Mouse (Mus musculus): ENCODE data around the gene Zfp62.

Zfp62 gene

GRCm38 (mm10) chr11:49205080-49205590 is 2.0 kb downstream of the Zfp62 start:
- no peak for DNase-seq

- DNase-seq = no peak
These were observed 4.4 kb downstream of the Zfp62 start for GRCm38 (mm10) chr11:49207495-49207894.

DNA sequence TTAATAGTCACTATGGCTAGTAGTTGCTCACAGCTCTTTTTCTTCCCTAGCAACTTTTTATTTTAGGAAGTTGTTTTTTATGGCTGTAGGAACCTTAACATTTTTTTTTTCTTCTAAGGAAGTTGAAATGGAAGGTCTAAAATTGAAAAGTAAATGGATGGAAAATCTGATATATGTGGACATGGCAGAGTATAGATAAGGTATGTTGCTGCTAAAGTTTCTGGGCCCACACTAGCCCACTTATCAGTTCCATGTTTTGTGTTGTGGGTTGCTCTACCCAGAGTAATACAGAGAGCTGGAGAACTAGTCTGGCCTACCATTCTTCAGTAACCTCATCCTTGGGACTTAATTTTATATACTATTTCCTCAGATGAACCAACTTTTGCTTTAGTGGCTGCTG is 9.5 kb downstream of the Zfp62 start:
- DNase-seq = no peak

GRCm38 (mm10) chr11:49213505-49213904 is 10.4 kb downstream of the Zfp62 start:
- DNase-seq = peak in 1 of 2 experiments; percentile 47

- DNase-seq = no peak
These were observed 16.2 kb downstream of the Zfp62 start for GRCm38 (mm10) chr11:49219271-49219670.

DNA sequence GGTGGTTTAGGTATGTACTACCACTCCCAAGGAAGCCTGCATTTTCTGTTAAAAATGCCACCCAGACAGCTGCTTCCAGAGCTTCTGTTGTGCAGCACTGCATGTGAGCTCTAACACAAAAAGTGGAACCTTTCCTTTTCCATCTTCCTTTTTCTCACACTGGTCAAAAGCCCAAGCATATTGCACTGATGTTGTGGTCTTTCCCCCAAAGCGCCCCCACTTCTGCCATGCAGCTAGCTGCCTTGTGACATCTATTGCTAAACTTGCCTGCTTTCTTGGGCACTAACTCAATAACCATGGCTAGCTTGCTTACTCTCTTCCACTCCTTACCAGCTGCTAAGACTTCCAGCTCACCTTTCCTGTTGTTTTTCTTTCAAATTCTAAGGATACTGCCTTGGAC is 21.4 kb downstream of the Zfp62 start:
- DNase-seq = no peak

DNA sequence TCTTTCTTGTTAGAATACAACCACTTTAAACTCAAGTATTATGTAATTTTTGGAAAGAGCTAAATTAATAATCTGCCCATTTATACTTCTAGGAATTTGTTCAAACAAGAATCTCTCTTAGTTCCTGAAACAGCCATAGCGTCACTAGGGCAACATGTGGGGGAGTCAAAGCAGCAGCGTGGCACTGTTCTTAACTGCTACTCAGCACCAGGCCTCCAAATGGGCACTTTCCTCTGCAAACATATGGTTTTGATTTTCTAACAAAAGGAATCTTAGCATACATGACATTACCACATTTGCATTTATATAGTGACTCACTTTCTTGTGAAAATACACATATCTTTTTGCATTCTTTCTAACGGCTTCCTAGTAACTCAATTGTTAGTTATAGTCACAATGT is 29.7 kb downstream of the Zfp62 start:
- DNase-seq = no peak

DNA sequence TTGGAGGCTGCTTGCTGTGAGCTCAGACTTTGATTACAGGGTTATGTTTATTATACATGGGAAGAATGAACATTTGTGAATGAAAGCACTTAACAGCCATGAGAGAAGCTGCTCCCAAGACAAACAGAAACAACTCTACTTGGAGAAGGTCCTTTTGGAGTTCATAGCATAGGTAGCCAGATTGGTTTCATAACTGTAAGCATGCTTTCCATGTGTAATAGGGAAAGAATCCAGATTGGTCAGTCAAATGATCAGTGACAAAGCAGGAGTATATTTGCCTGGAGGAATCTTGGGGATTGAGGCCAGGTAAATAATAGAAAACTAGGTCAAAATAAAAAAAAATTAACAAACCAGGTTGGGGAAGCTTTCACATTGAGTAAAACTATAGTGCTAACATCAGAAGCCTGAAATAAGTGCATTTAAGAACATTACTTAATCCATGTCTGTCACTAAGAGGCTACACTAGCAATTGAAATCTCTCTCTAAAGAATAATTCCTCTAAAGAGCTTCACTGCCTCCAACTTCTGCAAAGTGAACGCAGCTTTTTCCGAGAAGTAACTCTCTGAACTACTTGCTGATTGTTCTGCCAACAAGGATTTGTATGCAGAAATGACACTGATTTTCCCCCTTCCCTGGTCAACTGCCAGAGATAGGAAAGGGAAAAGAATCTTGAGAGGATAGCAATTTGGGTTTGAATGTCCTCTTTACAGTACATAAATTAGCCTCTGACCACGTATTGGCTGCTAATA is 32.5 kb downstream of the Zfp62 start:
- DNase-seq = no peak

- no peak for DNase-seq
These were observed 33.8 kb downstream of the Zfp62 start for GRCm38 (mm10) chr11:49236891-49237290.

GRCm38 (mm10) chr11:49237532-49237931 is 34.4 kb downstream of the Zfp62 start:
- no peak for DNase-seq

DNA sequence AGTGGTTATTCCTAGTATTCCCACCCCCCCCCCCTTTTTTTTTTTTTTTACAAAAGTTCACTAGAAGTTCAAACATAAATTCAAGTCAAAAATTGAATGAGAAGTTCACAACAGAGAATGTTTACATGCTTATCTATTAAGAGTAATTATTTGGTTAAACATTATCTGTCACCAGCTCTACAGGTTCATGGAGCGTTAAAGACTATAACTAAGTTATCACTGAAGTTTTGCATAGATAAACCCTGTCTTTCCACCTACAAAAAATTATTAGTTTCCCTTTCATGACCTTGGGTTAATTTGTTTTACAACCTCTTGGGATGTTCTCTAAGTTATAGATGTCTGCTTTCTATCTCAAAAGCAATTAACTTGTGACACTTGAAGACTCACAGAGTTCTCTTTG is 37.2 kb downstream of the Zfp62 start:
- no peak for DNase-seq

DNA sequence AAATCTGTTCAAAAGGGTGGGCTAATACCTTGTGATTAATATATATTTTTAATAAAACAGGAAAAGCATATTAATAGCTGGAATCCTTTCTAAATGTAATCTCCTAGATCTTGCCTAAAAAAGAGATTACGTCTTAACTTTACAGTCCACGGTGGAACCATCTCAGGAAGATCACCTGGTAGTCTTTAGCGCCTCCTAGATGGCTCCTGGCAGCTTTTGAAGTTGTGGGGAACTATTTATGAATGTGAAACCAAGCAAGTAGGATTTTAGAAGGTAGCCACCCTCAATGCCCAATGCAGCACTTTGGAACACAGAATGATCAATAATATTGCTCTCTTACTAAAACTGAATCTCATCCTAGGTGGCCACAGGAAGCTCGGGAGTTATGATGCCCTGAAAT is 37.8 kb downstream of the Zfp62 start:
- no peak for DNase-seq

DNA sequence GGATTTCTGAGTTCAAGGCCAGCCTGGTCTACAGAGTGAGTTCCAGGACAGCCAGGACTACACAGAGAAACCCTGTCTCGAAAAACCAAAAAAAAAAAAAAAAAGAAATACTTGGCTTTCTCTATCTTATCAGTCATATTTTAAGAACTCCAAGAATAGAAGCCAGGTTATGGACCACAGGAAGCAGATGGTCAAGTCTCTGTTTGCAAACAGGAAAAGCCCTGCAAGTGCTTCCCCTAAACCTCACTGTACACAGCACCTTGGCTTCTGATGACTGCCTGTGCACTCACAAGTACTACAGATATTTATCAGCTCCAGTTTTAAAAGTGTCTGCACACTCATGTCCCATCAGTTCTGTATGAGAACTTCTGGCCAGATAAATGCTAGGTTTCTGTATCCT is 38.4 kb downstream of the Zfp62 start:
- no peak for DNase-seq

DNA sequence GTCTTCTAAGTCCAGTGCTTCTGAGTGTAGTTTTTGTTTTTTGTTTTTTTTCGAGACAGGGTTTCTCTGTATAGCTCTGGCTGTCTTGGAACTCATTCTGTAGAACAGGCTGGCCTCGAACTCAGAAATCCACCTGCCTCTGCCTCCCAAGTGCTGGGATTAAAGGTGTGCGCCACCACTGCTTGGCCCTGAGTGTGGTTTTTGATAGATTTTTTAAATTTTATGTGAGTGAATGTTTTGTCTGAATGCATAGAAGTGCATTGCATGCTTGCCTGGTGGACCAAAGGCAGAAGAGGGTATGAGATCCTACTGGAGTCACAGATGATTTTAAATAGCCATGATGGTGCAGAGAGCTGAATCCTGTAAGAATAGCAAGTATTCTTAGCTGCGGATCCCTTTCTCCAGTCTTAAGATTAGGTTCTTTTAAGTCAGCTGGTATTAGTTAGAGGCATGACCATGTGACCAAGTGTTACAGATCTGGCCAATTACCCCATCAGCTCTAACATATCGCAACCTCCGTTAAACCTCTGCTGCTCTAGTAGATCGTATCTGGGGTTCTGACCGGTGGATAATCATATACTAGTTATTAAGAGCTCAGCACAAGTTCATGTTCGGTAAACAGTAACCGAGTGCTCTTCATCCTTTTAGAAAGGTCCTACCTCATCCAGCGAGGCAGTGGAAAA is 40.0 kb downstream of the Zfp62 start:
- no peak for DNase-seq

DNA sequence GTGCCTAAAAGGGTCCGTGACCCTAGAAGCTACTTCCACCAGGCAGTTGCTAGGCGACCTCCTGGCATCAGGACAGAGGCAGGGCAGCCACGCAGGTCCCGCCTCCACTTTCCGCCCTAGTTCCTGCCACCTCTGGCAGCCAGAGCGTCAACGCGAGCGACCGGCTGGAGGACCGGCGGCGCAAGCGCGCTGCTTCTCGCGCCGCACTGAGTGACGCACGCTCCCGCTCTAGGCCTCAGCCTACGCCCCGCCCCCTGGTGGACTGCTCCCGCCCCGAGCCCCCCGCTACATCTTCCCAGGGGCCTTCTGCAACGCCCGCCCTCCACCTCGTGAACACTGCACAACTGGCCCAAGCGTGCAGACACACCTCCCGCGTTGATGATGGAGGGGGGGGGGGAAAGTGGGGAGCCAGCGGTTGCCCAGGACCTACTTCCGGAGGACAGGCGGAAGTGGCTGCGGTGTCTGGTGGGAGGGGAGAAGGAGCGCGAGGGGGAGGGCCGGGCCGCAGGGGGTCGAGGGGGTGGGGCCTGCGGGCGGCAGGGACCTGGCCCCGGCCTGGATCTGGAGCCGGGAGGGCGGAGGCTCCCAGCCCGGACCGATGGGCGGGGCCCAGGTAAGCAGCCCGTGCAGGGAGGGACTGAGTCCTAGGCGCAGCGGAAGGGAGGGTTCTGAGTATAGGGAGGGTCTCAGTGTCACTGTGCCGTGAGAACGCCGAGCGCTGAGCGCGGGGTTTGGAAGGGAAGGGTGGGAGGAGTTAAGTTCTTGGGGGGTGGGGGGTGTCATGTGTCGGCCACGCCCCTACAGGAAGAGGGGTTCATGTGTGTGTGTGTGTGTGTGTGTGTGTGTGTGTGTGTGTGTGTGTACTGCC is 40.9 kb downstream of the Zfp62 start, which contains the start of gene Mgat1:
TSS of gene Mgat1 (plus strand) at position 465 of the 868 bp plus-strand sequence.
- peak; percentile 94 to 97 for DNase-seq

DNA sequence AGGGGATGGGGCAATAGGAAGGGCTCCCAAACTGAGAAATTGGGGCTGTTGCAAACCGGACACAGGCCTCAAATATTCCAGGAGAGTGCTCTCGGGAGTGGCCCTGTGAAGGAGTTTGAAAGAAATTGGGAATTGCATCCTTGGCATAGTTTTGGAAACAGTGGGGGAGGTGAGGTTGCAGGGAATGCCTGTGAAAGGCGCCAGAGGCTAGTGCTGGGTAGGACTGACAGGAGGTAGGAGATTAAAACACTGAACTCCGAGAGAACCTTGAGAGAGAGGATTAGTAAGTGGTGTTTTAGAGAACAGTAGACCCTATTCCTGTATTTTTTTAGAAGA is 41.5 kb downstream of the Zfp62 start:
- DNase-seq = peak in 1 of 2 experiments; percentile 66

DNA sequence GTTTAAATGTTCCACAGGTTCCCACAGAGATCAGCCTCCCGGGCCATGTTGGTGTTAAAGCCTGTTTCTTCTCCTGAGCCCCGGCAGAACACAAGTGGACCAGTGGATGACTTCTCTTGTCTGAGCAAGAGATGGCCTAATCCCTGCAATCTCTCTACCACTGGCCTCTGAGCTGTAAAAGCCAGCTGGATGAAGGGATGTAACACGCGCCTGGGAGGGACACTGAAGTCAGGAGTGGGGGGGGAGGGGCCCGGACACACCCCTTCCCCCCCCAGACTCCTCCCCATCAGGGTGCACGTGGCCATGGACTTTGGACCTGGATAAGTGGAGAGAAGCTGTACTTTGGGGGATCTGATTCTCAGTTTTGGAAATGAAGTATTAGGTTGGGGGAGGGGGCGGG is 42.1 kb downstream of the Zfp62 start:
- peak; percentile 77 to 84 for DNase-seq

DNA sequence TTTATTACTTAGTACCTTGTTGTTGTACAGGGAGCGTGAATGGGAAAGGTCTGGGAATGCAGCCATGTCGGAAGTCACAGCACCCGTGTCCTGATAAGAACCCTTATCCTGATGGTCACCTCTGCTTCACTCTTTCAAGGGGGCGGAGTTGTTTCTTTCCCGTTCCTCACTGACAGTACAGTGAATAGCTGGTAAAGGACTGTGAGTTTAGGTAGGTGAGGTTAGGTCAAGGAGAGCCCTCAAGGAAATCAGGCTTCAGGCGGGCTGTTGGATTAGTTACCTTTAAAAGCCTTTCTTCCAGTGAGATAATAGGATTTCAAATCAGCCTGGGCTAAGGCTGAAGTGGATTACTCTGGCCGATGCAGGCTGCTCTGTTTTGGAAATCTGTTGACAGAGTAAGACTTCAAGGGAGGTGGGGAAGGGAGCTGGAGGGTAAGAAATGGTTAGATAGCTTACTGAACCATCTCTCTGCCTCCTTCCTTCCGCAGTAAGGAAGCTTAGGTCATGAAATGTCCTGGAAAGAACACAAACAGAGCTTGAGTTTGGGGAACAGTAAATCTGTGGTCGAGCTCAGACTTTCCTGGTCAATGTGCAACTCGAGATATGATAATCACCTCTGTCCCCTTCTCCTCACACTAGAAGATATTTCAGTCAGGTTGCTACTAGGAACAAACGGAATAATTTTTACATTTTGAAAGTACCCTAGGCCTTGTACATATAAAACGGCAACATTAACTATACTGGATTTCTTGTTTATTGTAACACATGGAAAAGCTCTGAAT is 42.7 kb downstream of the Zfp62 start:
- DNase-seq = no peak

DNA sequence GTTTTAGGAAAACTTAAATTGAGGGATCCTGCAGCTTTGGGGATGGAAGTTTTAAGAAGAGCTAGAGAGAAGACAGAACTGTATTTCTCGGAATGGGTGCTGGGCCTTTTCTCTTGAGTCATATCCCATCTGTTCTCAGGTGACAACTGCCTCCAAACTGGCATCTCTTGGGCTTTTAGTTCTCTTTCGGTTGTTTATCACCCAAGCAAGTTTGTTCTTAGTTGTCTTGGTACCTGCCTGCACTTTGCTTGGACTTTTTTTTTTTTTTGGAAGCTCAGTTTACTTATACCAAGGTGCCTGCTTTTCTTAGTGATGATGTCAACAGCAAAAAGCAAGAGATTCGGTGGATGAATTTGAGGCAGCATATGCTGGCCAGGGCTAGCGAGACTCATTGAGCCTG is 43.4 kb downstream of the Zfp62 start:
- DNase-seq = no peak

DNA sequence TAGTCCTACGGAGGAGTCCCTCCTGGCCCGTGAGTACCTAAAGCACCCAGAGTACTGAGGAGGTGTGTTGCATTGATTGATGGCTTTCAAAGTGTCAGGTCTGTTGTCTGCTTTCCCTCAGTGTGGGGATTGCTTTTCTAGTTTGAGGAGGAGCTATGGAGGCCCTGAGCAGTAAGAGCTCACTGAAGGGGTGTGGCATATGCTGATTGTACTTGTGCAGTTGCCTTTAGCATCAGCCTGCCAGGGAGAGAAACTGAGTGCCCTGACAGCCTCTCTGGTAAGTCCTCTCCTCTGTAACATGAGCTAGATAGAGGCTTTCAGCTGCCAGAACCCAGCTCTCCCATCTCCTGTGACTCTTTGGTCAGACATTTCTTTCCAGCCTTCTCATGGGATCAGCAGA is 44.2 kb downstream of the Zfp62 start:
- no peak for DNase-seq

GRCm38 (mm10) chr11:49248226-49248973 is 45.3 kb downstream of the Zfp62 start:
- peak; percentile 70 to 76 for DNase-seq
